Mouse (Mus musculus): ENCODE measurements around the gene Gpc3.

GRCm38 (mm10) chrX:52648910-52649785 is 35.4 kb upstream of the Gpc3 start:
- TF ChIP-seq POLR2A (IDR thresholded peaks at IDR 0.05; ENCODE audit: extremely low read depth, insufficient read depth, low read length) (no peak), CTCF (IDR thresholded peaks at IDR 0.05; ENCODE audit: extremely low read depth, insufficient read depth, low read length) (no peak)

Measured in cortical plate, adult 2 months (tissue).